Mouse (Mus musculus) neutrophil, adult 5-6 weeks (primary cell): ENCODE measurements around the gene Nomo1. TPM values are rescaled to one million over a fixed set of nuclear protein-coding genes. Genes with fewer than 3 reads are reported as not detected.

Experiments used
- ATAC-seq: fragments of 151-379, 151-347 bp; 2 replicates; pipeline ENCODE4 v1.8.0; 2017; ENCODE audit warnings: mild to moderate bottlenecking, moderate TSS enrichment; ENCODE audit not compliant: insufficient number of reproducible peaks, poor library complexity, low FRiP score, severe bottlenecking; ENCODE audit errors: extremely low read depth
- total RNA-seq: library from RNA; stranded (forward); fragments of 200-1000 nt; gene quantifications from 2 replicates; pipeline ENCODE4 v1.2.3, GENCODE M21; 2017

The Nomo1 gene
- total RNA-seq, 1 experiment from 2014 or later = 29.7 TPM

DNA sequence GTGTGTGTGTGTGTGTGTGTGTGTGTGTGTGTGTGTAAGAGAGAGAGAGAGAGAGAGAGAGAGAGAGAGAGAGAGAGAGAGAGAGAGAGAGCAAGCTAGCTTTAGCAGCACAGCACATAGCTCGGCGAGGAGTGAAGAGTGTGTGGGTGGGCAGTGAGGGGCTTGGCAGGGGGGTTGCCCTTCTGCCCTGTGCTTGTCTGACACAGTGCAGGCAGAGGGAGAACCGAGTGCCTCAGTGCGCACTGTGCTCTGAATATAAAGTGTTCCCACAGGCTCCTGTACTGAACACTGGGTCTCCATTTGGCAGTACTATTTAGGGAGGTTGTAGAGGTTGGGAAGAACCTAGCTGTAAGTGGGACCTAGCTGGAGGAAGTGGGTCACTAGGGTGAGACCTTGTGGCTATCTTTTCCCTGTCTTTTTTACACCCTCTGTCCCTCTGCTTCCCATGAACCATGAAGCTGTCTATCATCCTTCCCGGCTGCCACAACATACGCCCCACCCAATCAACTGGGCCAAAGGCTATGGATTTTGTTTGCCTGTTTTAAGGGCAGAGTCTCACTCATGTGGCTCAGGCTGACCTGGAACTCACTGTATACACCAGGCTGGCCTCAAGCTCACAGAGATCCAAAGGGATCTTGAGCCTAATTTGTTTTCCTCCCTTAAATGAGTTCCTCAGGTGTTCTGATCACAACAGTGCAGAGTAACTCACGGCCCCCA, 96.1 kb downstream of the Nomo1 start:
- no peak for ATAC-seq

DNA sequence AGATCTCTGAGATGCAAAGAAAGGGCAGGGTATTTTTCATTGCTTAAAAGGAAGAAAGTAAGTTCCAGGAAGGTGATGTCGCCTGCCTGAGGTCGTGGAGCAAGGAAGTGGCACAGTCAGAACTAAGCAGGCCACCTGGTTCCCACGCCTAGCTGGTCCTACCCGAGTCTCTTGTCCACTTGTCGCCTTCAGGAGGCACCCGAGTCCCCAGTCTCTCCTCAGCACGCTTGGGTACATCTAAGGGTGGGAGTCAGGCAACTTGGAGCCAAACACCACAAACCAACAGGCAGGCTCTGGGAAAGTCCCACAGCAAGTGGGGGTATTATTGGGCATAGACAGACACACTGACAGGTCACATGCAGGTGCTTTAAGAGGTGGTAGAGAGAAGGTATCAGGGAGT, 97.2 kb downstream of the Nomo1 start:
- no peak for ATAC-seq

DNA sequence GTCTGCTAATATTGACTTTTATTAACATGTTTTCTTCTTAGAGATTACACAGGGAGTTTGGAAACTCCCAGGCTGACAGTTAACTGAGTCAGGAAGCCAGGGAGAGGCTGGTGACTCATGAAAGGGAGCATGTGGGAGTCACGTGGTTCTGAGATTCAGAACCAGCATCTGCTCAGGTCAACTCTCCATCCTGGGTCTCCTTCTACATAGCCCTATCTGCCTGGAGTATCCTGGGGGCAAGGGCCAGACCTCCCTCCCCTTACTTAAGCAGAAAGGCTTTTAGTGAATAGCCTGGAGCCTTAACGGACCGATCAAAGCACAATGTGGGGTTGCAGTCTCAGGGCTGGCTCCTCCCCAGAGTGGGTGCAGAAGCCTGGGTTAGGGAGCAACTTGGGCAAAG, 97.8 kb downstream of the Nomo1 start:
- no peak for ATAC-seq

- ATAC-seq = no peak
These were observed 98.3 kb downstream of the Nomo1 start for GRCm38 (mm10) chr7:46131806-46132205.

DNA sequence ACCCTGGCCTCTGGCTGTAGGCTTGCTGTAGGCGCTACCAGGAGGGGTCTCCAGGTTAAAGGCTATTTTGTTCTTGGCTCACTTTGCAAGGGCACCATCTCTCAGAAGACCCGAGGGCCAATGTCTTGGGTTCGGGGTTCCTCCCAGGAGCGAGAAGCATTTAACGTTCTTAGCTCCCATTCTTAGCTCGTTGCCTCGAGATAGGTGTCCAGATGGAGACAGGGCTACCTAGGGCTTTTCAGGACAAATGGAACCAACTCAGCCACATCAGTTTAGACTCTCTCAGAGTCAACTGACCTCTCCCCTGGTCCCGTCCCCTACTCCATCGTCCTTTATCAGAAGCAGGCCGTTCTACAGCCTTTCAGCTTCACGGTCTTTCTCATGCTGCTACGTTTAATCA, 98.7 kb downstream of the Nomo1 start:
- ATAC-seq = no peak

Other genes with a start within 250 kb of the Nomo1 start
- gene Lmtk3, start 250.0 kb upstream of the Nomo1 start, total RNA-seq = not detected in 2 replicates
- gene Sult2b1, start 249.0 kb upstream of the Nomo1 start, total RNA-seq = 0.49 TPM in 1 of 2 replicates, not detected in the other
- gene Cyth2, start 219.1 kb upstream of the Nomo1 start, total RNA-seq = 79.6 and 94.0 TPM in 2 replicates
- 0.23 TPM in 1 of 2 replicates, not detected in the other for gene Kcnj14, start 208.9 kb upstream of the Nomo1 start, total RNA-seq
- 7.2 and 11.2 TPM in 2 replicates for gene Grwd1, start 202.8 kb upstream of the Nomo1 start, total RNA-seq
- gene Kdelr1, start 160.9 kb upstream of the Nomo1 start, total RNA-seq = 44.6 and 57.7 TPM in 2 replicates
- 0.12 TPM in 1 of 2 replicates, not detected in the other for gene Grin2d, start 155.3 kb upstream of the Nomo1 start, total RNA-seq
- not detected in 2 replicates for gene Syngr4, start 137.0 kb upstream of the Nomo1 start, total RNA-seq
- gene Tmem143, start 136.8 kb upstream of the Nomo1 start, total RNA-seq = 5.0 and 11.2 TPM in 2 replicates
- gene Emp3, start 112.3 kb upstream of the Nomo1 start, total RNA-seq = 176 and 192 TPM in 2 replicates
- 14.1 and 15.8 TPM in 2 replicates for gene Ccdc114, start 109.6 kb upstream of the Nomo1 start, total RNA-seq
- not detected in 2 replicates for gene Abcc6, start 3.4 kb upstream of the Nomo1 start, total RNA-seq
- gene Kcnj11, start 67.1 kb downstream of the Nomo1 start, total RNA-seq = not detected in 2 replicates
- 0.35 TPM in 1 of 2 replicates, not detected in the other for gene Abcc8, start 146.3 kb downstream of the Nomo1 start, total RNA-seq
- gene Ush1c, start 204.8 kb downstream of the Nomo1 start, total RNA-seq = 0.58 and 1.1 TPM in 2 replicates
- not detected in 2 replicates for gene Otog, start 207.3 kb downstream of the Nomo1 start, total RNA-seq